ENCODE assay signal across 8 mouse cellular contexts in genomic region chr7:34234610-34235561, GRCm38 (mm10). TPM values are rescaled to one million over a fixed set of nuclear protein-coding genes. Genes with fewer than 3 reads are reported as not detected.
DNase-seq lines count a peak whose midpoint lies in the region; ATAC-seq and TF ChIP-seq lines count a peak whose summit lies in the region.

No protein-coding gene starts in this region.

- H3K4me2 ChIP-seq in heart, embryonic 11.5 days, result peak overlapping the region; percentile 84
- H3K4me2 ChIP-seq in liver, embryonic 11.5 days, result peak overlapping the region; percentile 94

- DNase-seq in heart, postnatal 4 days, result no peak
- no peak for DNase-seq in liver, embryonic 11.5 days (ENCODE audit: low spot score)
- no peak for DNase-seq in adrenal gland, postnatal 10 days
- DNase-seq in T-cell, adult 2 months (ENCODE audit: low spot score), result no peak
- no peak for DNase-seq in right cerebral cortex, postnatal 4 days

- peak overlapping the region; percentile 73 for H3K9ac ChIP-seq in heart, embryonic 11.5 days (ENCODE audit: low read depth, low read length)
- H3K9ac ChIP-seq in liver, embryonic 11.5 days (ENCODE audit: low read depth, low read length), result peak overlapping the region; percentile 86

- peak overlapping the region; percentile 96 for H3K27ac ChIP-seq in heart, embryonic 11.5 days (ENCODE audit: low read depth, low read length)
- H3K27ac ChIP-seq in embryonic fibroblast, embryonic 13.5 days (ENCODE audit: insufficient read depth, low read length), result peak overlapping the region; percentile 76
- H3K27ac ChIP-seq in liver, embryonic 11.5 days (ENCODE audit: low read depth, low read length), result peak overlapping the region; percentile 93

- H3K36me3 ChIP-seq in heart, embryonic 11.5 days (ENCODE audit: control insufficient read depth, insufficient read depth, low read length), result peaks cover 25% of the 10 kb centered on the region
- H3K36me3 ChIP-seq in E14TG2a.4 (ENCODE audit: insufficient read depth, low read length), result peaks cover 49% of the 10 kb centered on the region
- H3K36me3 ChIP-seq in liver, embryonic 11.5 days (ENCODE audit: control insufficient read depth, insufficient read depth, low read length), result peaks cover 20% of the 10 kb centered on the region

- TF ChIP-seq CTCF in E14TG2a.4 (conservative IDR thresholded peaks at IDR 0.05; ENCODE audit: low read length), result no peak
- TF ChIP-seq CTCF in embryonic fibroblast, embryonic 13.5 days (IDR thresholded peaks at IDR 0.05; ENCODE audit: borderline replicate concordance, insufficient read depth, low read length), result no peak

- no peaks in the 10 kb centered on the region for H3K27me3 ChIP-seq in heart, embryonic 11.5 days (ENCODE audit: control insufficient read depth, insufficient read depth, low read length)
- no peaks in the 10 kb centered on the region for H3K27me3 ChIP-seq in E14TG2a.4 (ENCODE audit: insufficient read depth, low read length)
- H3K27me3 ChIP-seq in liver, embryonic 11.5 days (replicated peaks; ENCODE audit: control insufficient read depth, insufficient read depth, low read length), result no peaks in the 10 kb centered on the region

- H3K9me3 ChIP-seq in heart, embryonic 11.5 days (replicated peaks; ENCODE audit: control insufficient read depth, low read length), result no peaks in the 10 kb centered on the region
- no peaks in the 10 kb centered on the region for H3K9me3 ChIP-seq in E14TG2a.4 (ENCODE audit: low read length)
- no peaks in the 10 kb centered on the region for H3K9me3 ChIP-seq in liver, embryonic 11.5 days (ENCODE audit: control insufficient read depth, low read length)

- 2% methylated on average over 17 of the region's 17 CpGs for WGBS in heart, embryonic 11.5 days (ENCODE audit: insufficient replicate concordance)
- WGBS in liver, embryonic 11.5 days, result 3% methylated on average over 17 of the region's 17 CpGs

- peak overlapping the region; percentile 57 for H3K4me3 ChIP-seq in heart, embryonic 11.5 days (ENCODE audit: low read depth, low read length)
- H3K4me3 ChIP-seq in E14TG2a.4 (replicated peaks; ENCODE audit: low read length), result peak overlapping the region; percentile 76
- H3K4me3 ChIP-seq in embryonic fibroblast, embryonic 13.5 days (ENCODE audit: insufficient read depth, low read length), result peak overlapping the region; percentile 23
- peak overlapping the region; percentile 60 for H3K4me3 ChIP-seq in liver, embryonic 11.5 days (ENCODE audit: low read depth, low read length)

- no peak for ATAC-seq in heart, embryonic 11.5 days (replicated peaks; ENCODE audit: insufficient number of reproducible peaks, low FRiP score, low TSS enrichment)
- no peak for ATAC-seq in liver, embryonic 11.5 days (replicated peaks; ENCODE audit: low FRiP score)

- H3K4me1 ChIP-seq in heart, embryonic 11.5 days (ENCODE audit: control insufficient read depth, insufficient read depth, low read length), result peaks cover 14% of the 10 kb centered on the region
- peaks cover 50% of the 10 kb centered on the region for H3K4me1 ChIP-seq in E14TG2a.4 (replicated peaks; ENCODE audit: low read depth, low read length)
- H3K4me1 ChIP-seq in embryonic fibroblast, embryonic 13.5 days (ENCODE audit: control insufficient read depth, insufficient read depth, low read length), result peaks cover 4% of the 10 kb centered on the region; the same call in 1 of the 2 replicates
- H3K4me1 ChIP-seq in liver, embryonic 11.5 days (replicated peaks; ENCODE audit: control insufficient read depth, insufficient read depth, low read length), result peaks cover 11% of the 10 kb centered on the region

- no peak for TF ChIP-seq POLR2A in embryonic fibroblast, embryonic 13.5 days (IDR thresholded peaks at IDR 0.05; ENCODE audit: low read depth, low read length)

RNA-seq across cellular contexts. Expression of gene Gpi1, which starts 4.8 kb away (rescaled TPM):
- polyA plus RNA-seq in heart, embryonic 11.5 days (2014; fragmentation: Nextera tagmentation; extraction: Ambion mirVana), result 798 and 824 TPM in 2 replicates
- total RNA-seq in heart, postnatal 4 days (2021), result 100 to 1,000 TPM; 621 to 625 TPM
- polyA plus RNA-seq in embryonic fibroblast, embryonic 13.5 days (2011; ENCODE audit: insufficient read length, low read depth, missing spikeins), result 244 and 331 TPM in 2 replicates
- 489 and 511 TPM in 2 replicates for polyA plus RNA-seq in liver, embryonic 11.5 days (2014; fragmentation: Nextera tagmentation; extraction: Ambion mirVana)
- 100 to 1,000 TPM; 373 to 446 TPM for total RNA-seq in adrenal gland, postnatal 10 days (2021)

RNA-seq across cellular contexts. Expression of gene Gm6096, which starts 16.0 kb away (rescaled TPM):
- 0.80 and 1.2 TPM in 2 replicates for polyA plus RNA-seq in heart, embryonic 11.5 days (2014; fragmentation: Nextera tagmentation; extraction: Ambion mirVana)
- not detected for total RNA-seq in heart, postnatal 4 days (2021)
- not detected in 2 replicates for polyA plus RNA-seq in embryonic fibroblast, embryonic 13.5 days (2011; ENCODE audit: insufficient read length, low read depth, missing spikeins)
- polyA plus RNA-seq in liver, embryonic 11.5 days (2014; fragmentation: Nextera tagmentation; extraction: Ambion mirVana), result not detected in 2 replicates
- total RNA-seq in adrenal gland, postnatal 10 days (2021), result not detected

RNA-seq across cellular contexts. Expression of gene Pdcd2l, which starts 38.4 kb away (rescaled TPM):
- polyA plus RNA-seq in heart, embryonic 11.5 days (2014; fragmentation: Nextera tagmentation; extraction: Ambion mirVana), result 46.7 and 49.7 TPM in 2 replicates
- 10 to 100 TPM; 24.7 to 25.9 TPM for total RNA-seq in heart, postnatal 4 days (2021)
- polyA plus RNA-seq in embryonic fibroblast, embryonic 13.5 days (2011; ENCODE audit: insufficient read length, low read depth, missing spikeins), result 16.8 and 18.6 TPM in 2 replicates
- polyA plus RNA-seq in liver, embryonic 11.5 days (2014; fragmentation: Nextera tagmentation; extraction: Ambion mirVana), result 56.2 and 62.8 TPM in 2 replicates
- total RNA-seq in adrenal gland, postnatal 10 days (2021), result 10 to 100 TPM; 23.2 TPM

Comparison
In these comparisons a context has a peak if more than half of its experiments do, and no peak if none do; other contexts are left out.
1. H3K4me3 ChIP-seq: peak in every context shown above with its lines; median percentile 76 in E14TG2a.4; 60 in liver, embryonic 11.5 days; 57 in heart, embryonic 11.5 days; 23 in embryonic fibroblast, embryonic 13.5 days.